Mouse (Mus musculus) kidney, adult 2 months (tissue): ENCODE measurements around the gene Abca13. TPM values are rescaled to one million over a fixed set of nuclear protein-coding genes. Genes with fewer than 3 reads are reported as not detected.
A peak's percentile ranks its signal among the peaks of the same experiment; 100 is the strongest.

ENCODE experiments used
- DNase-seq: peaks from one replicate; pipeline ENCODE4 v3.0.0; 2021
- H3K27ac ChIP-seq: fragments of 200-500 bp; 2 replicates; pipeline ENCODE4 v1.5.1; 2012; ENCODE audit warnings: low read depth, low read length, control low read depth, inconsistent platforms; ENCODE audit not compliant: insufficient read depth
- H3K27me3 ChIP-seq: fragments of 200-500 bp; replicated peaks from 2 replicates; pipeline ENCODE4 v1.6.1; 2012; ENCODE audit warnings: mild to moderate bottlenecking, moderate library complexity, low read length, inconsistent platforms; ENCODE audit not compliant: control insufficient read depth, insufficient read depth
- H3K36me3 ChIP-seq: fragments of 200-500 bp; 2 replicates; pipeline ENCODE4 v1.6.1; 2012; ENCODE audit warnings: mild to moderate bottlenecking, moderate library complexity, low read length, inconsistent platforms; ENCODE audit not compliant: control insufficient read depth, insufficient read depth
- H3K4me1 ChIP-seq: fragments of 200-500 bp; 2 replicates; pipeline ENCODE4 v1.6.1; 2011; ENCODE audit warnings: low read length; ENCODE audit not compliant: control insufficient read depth, insufficient read depth
- H3K4me3 ChIP-seq: fragments of 200-500 bp; 2 replicates; pipeline ENCODE4 v1.5.1; 2011; ENCODE audit warnings: mild to moderate bottlenecking, low read depth, low read length, control low read depth; ENCODE audit not compliant: insufficient read depth
- CTCF ChIP-seq: fragments of 200-500 bp; conservative IDR thresholded peaks from 2 replicates; pipeline ENCODE4 v1.5.1; 2011; ENCODE audit warnings: low read depth, mild to moderate bottlenecking, control low read depth, low read length, moderate library complexity, mixed read lengths; ENCODE audit not compliant: insufficient read depth, insufficient read length
- POLR2A ChIP-seq: fragments of 200-500 bp; IDR thresholded peaks from one replicate; pipeline ENCODE4 v1.6.1; 2011; ENCODE audit warnings: low read depth, low read length, control low read depth
- WGBS: fragments of 180-500 bp; shearing (Covaris S2); methylation state at CpG from one replicate; pipeline ENCODE4 v1.1.7; 2018; 5-methylcytosine and 5-hydroxymethylcytosine counted together
- polyA plus RNA-seq: library from polyadenylated mRNA; depleted of rRNA; stranded (reverse); fragments of >200 nt; gene quantifications from 2 replicates; pipeline ENCODE4 v1.2.3, GENCODE M21; 2012

Gene Abca13
- polyA plus RNA-seq, 1 experiment, result 7.6 TPM

DNA sequence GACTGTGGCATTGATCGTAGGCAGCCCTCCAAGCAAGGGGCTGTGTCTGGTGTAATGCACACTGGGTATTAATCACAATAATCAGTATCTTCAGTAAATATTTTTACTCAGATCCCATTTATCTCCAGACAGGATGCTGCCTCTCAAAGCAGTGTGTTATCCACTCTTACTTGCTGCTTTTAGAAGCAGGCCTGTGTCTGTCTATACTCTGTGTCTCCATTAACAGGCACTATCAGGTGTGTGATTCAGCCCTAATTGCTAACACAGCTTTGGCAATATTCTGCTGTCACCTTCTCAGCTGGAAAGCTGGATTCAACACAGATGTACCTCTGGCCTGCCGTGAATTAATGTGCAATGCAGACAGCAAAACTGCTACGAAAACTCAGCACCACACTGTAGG, 455.5 kb downstream of the Abca13 start:
- no peaks in the 10 kb centered on the region for H3K27me3 ChIP-seq
- H3K4me3 ChIP-seq, result no peak overlapping the region
- H3K27ac ChIP-seq, result no peak overlapping the region
- no peaks in the 10 kb centered on the region for H3K4me1 ChIP-seq
- DNase-seq, result no peak
- 89% methylated on average over 3 of the region's 3 CpGs for WGBS
- TF ChIP-seq CTCF, result no peak
- TF ChIP-seq POLR2A, result no peak
- no peaks in the 10 kb centered on the region for H3K36me3 ChIP-seq

DNA sequence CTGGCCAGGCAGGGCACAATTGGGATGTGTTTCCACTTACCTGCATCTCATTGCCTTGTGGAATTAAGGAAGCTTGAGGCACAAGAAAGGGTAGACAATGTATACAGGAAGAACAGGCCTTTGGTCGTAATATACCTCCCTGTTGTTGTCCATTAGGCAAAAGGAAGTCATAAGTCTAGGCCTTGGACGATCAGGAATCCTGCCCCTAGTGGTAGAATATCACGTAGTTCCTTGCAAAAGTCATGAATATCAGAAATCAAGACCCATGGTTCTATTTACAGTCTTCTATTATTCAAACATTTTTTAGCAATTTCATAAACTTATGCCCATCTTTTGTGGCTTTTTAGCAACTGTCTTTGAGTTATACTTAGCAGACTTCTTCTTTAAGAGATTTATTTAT, 456.2 kb downstream of the Abca13 start:
- DNase-seq, result no peak

DNA sequence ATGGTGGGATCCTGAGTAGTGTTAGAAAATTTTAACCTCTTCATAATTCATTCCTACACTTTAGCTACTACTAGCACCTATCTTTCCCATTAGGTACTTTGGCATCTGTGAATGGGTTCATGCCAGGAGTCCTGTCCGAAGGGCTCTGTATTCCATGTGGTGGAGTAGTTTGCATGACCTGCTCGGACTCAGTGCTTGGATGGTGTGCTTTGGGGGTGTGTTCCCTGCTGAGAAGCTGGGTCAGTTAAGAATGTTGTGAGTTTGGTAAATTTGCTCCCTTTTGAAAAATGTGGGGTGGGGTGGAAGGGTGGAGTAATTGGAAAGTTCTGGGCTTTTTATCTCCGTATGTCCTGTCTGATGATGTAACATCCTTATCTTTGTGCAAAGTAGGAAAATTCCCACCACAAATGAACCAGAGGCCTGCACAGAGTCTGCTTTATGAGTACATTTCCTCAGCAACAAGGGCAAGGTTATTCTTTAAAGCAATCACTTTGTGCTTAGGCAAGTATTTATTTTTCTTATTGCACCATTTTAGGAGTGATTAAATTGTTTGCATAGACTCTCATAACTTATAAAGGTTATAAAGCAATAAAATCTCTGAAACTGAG, 475.0 kb downstream of the Abca13 start:
- H3K27ac ChIP-seq, result no peak overlapping the region
- H3K4me3 ChIP-seq, result no peak overlapping the region
- WGBS, result 81% methylated on average over 3 of the region's 3 CpGs
- no peaks in the 10 kb centered on the region for H3K4me1 ChIP-seq
- H3K36me3 ChIP-seq, result no peaks in the 10 kb centered on the region
- DNase-seq, result no peak
- no peak for TF ChIP-seq POLR2A
- TF ChIP-seq CTCF, result no peak
- no peaks in the 10 kb centered on the region for H3K27me3 ChIP-seq

More for the DNA sequence above, 456.2 kb downstream of the Abca13 start:
- Histone ChIP-seq H3K27me3 (no peaks in the 10 kb centered on the region), H3K27ac (no peak overlapping the region), H3K36me3 (no peaks in the 10 kb centered on the region), H3K4me1 (no peaks in the 10 kb centered on the region), H3K4me3 (no peak overlapping the region)
- 64% methylated on average over 3 of the region's 3 CpGs for WGBS
- TF ChIP-seq POLR2A (no peak), CTCF (no peak)

DNA sequence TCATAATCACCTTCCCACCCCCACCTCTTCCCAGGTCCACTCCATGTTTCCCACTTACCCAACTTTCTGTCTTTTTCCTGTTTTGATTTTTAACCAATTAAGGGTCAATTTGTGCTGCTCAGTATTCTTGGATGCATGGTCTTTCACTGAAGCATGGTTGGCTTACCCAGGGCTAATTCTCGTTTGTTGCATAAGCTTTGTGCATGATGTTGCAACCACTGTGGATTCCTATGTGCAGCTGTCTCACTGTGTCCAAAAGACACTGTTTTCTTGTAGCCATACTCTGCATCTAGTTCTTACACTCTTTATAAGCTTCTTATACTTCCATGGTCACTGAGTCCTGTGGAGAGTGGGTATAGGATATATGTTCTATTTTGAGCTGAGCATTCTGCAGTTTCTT, 477.7 kb downstream of the Abca13 start:
- Histone ChIP-seq H3K27me3 (no peaks in the 10 kb centered on the region), H3K4me3 (no peak overlapping the region), H3K27ac (no peak overlapping the region), H3K36me3 (no peaks in the 10 kb centered on the region), H3K4me1 (no peaks in the 10 kb centered on the region)
- TF ChIP-seq CTCF (no peak), POLR2A (no peak)
- no peak for DNase-seq
- 70% methylated on average over 1 of the region's 1 CpGs for WGBS

DNA sequence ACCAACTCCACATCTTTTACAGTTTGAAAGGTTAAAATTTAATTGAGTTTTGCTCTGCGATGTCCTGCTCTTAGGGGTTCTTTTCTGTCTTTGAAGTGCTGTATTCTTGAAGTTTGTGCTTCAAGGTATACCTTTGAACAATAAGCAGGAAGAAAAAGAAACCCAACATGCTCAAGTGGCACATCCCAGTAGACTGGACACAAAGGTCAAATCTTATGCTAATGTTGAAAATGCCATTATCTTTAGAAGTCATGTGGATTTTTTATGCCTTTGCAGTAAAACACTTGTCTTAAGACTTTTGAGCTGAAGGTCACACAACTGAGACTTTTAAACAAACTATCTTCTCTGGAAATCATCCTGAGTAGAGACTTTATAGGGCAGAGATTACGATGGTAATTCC, 493.2 kb downstream of the Abca13 start:
- Histone ChIP-seq H3K27ac (no peak overlapping the region), H3K4me1 (no peaks in the 10 kb centered on the region), H3K27me3 (no peaks in the 10 kb centered on the region), H3K4me3 (no peak overlapping the region), H3K36me3 (no peaks in the 10 kb centered on the region)
- 80% methylated on average over 2 of the region's 2 CpGs for WGBS
- DNase-seq, result no peak
- TF ChIP-seq POLR2A (no peak), CTCF (no peak)

DNA sequence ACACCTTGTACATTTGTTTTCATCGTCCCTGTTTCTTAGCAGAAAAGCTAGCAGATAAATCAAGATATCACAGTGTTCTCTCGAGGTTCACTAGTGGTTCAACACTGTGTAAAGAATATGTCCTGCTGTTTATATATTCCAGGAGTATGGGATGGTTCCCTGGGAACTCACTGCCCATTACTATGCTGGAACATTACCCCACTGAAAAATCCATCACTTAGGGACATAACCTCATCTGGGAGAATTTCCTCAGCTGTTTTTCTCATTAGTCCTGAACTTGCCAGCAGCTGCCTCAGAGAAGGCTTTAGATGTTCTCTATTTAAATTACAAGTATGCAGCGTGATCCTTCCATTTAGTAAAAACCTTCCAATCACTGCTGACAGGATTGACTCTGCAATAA, 513.4 kb downstream of the Abca13 start:
- TF ChIP-seq CTCF (no peak), POLR2A (no peak)
- Histone ChIP-seq H3K4me1 (no peaks in the 10 kb centered on the region), H3K27ac (no peak overlapping the region), H3K4me3 (no peak overlapping the region), H3K27me3 (no peaks in the 10 kb centered on the region), H3K36me3 (no peaks in the 10 kb centered on the region)
- WGBS, result 19% methylated on average over 3 of the region's 3 CpGs
- no peak for DNase-seq

DNA sequence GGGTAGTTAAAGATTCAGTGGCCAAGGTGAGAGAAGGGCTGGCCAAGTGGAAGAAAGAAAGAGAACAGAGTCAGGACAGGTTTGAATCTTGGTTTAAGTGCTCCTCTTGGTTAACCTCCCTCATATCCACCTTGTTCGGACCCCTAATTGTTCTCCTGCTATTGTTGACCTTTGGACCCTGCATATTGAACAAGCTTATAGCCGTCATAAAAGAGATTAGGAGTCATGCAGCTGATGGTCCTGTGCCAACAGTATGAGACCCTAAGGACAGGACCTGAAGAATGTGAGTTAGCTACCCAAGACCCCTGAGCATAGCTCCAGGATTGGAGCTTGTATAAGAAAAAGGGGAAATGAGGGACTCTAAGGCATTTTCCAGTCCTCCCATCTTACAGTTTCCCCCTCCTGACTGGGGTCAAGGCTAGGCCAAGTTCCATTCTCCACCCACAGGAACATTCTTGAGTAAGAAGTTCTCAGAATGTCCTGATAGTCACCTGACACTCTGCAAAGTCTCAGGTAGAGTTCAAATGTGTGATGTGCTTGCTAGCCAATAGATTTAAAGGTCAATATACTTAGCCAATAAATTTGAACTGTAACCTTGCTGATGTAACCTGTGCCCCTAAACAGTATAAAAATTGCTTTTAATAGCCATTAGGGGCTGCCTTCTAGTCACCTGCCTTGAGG, 536.2 kb downstream of the Abca13 start:
- Histone ChIP-seq H3K4me3 (no peak overlapping the region), H3K4me1 (no peaks in the 10 kb centered on the region), H3K27ac (no peak overlapping the region), H3K36me3 (no peaks in the 10 kb centered on the region), H3K27me3 (no peaks in the 10 kb centered on the region; the same call in 1 of the 2 replicates)
- WGBS, result 72% methylated on average over 2 of the region's 2 CpGs
- DNase-seq, result peak; percentile 19
- TF ChIP-seq CTCF (no peak), POLR2A (no peak)
